In the genomic region with DNA sequence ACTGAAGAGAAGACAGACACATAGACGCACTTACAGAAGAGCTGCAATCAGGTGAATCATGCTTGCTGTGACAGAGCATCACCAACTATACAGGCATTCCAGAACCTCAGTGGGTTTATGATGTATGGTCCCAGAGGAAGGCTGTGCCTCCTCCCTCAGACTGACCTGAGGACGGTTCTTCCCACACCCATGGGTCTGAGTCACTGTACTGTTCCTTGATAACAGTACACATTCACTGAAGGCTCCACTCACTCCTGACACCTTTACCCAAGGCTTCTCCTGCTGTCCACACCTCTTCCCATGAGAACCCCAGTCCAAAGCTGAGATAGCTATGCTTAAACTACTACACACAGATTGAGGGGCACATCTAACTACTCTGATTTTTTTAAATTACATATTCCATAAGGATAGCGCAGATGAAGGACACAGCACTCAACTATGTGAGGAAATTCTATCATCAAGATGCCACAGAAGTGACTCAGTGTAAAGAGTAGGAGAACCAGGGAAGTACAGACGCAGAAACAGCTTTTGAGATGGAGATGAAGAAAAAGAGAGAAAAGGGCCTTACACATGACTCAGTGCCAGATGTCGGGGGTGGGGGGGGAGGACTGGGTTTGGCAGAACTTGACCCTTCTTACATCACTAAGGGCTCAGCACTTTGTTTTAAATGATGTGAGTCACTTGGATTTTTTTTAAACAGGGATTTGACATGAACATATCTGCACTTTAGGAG, we compare ENCODE assay signal across 19 mouse cellular contexts.
DNase-seq lines count a peak whose midpoint lies in the region; ATAC-seq and TF ChIP-seq lines count a peak whose summit lies in the region.
"Had no signal": no experiment of that assay in that cellular context is flagged by ENCODE, and none has a peak within 500 bp of the region (broad histone marks: within the 10 kb centered on the region; RNA-seq: fewer than 3 reads in every experiment).

No protein-coding gene starts in this region.

- no peak overlapping the region for H3K4me3 ChIP-seq in heart, embryonic 12.5 days
- no peak overlapping the region for H3K4me3 ChIP-seq in stomach, postnatal 0 days (ENCODE audit: low read depth, low read length)
- H3K4me3 ChIP-seq: embryonic facial prominence, embryonic 12.5 days; limb, embryonic 13.5 days; midbrain, embryonic 15.5 days had no signal

- no peaks in the 10 kb centered on the region for H3K36me3 ChIP-seq in heart, embryonic 12.5 days
- no peaks in the 10 kb centered on the region for H3K36me3 ChIP-seq in stomach, postnatal 0 days (ENCODE audit: control insufficient read depth, insufficient read depth, low read length)
- H3K36me3 ChIP-seq: embryonic facial prominence, embryonic 12.5 days; G1E; limb, embryonic 13.5 days; midbrain, embryonic 15.5 days had no signal

- H3K9ac ChIP-seq in heart, embryonic 12.5 days = no peak overlapping the region
- no peak overlapping the region for H3K9ac ChIP-seq in stomach, postnatal 0 days (ENCODE audit: low read length)
- H3K9ac ChIP-seq: embryonic facial prominence, embryonic 12.5 days; limb, embryonic 13.5 days; liver, embryonic 14.5 days; midbrain, embryonic 15.5 days had no signal

- no peak overlapping the region for H3K4me2 ChIP-seq in heart, embryonic 12.5 days
- no peak overlapping the region for H3K4me2 ChIP-seq in stomach, postnatal 0 days (replicated peaks; ENCODE audit: low read depth)
- H3K4me2 ChIP-seq: embryonic facial prominence, embryonic 12.5 days; limb, embryonic 13.5 days; midbrain, embryonic 15.5 days had no signal

- H3K4me1 ChIP-seq in heart, embryonic 12.5 days (replicated peaks) = peaks cover 16% of the 10 kb centered on the region
- H3K4me1 ChIP-seq in stomach, postnatal 0 days (replicated peaks; ENCODE audit: control insufficient read depth, insufficient read depth) = no peaks in the 10 kb centered on the region
- H3K4me1 ChIP-seq: embryonic facial prominence, embryonic 12.5 days; limb, embryonic 13.5 days; midbrain, embryonic 15.5 days had no signal

- no peak for TF ChIP-seq EP300 in stomach, postnatal 0 days (optimal IDR thresholded peaks at IDR 0.05)

- peak; percentile 25; the same call in 1 of the 2 replicates for ATAC-seq in heart, embryonic 12.5 days (ENCODE audit: insufficient number of reproducible peaks, low FRiP score)
- ATAC-seq in stomach, postnatal 0 days (ENCODE audit: low FRiP score, low TSS enrichment) = no peak; the same call in 1 of the 2 replicates
- ATAC-seq: CD4-positive, CD25-positive, alpha-beta regulatory T cell, adult 4 months; hindbrain, embryonic 16.5 days; intestine, postnatal 0 days; midbrain, embryonic 15.5 days had no signal

- H3K27ac ChIP-seq in heart, embryonic 12.5 days (ENCODE audit: poor library complexity, severe bottlenecking) = no peak overlapping the region
- no peak overlapping the region for H3K27ac ChIP-seq in stomach, postnatal 0 days (replicated peaks)
- H3K27ac ChIP-seq: embryonic facial prominence, embryonic 12.5 days; kidney, postnatal 0 days; limb, embryonic 13.5 days; liver, embryonic 14.5 days; midbrain, embryonic 15.5 days had no signal

- H3K9me3 ChIP-seq in heart, embryonic 12.5 days (replicated peaks) = no peaks in the 10 kb centered on the region
- H3K9me3 ChIP-seq in stomach, postnatal 0 days (ENCODE audit: control insufficient read depth, low read length) = no peaks in the 10 kb centered on the region
- H3K9me3 ChIP-seq: embryonic facial prominence, embryonic 12.5 days; G1E; limb, embryonic 13.5 days; midbrain, embryonic 15.5 days had no signal

- WGBS in heart, embryonic 12.5 days = 46% methylated on average over 5 of the region's 5 CpGs
- WGBS in stomach, postnatal 0 days = 53% methylated on average over 5 of the region's 5 CpGs

- H3K27me3 ChIP-seq in heart, embryonic 12.5 days (replicated peaks) = no peaks in the 10 kb centered on the region
- no peaks in the 10 kb centered on the region for H3K27me3 ChIP-seq in stomach, postnatal 0 days (ENCODE audit: control insufficient read depth, insufficient read depth, low read length)
- H3K27me3 ChIP-seq: embryonic facial prominence, embryonic 12.5 days; limb, embryonic 13.5 days; midbrain, embryonic 15.5 days had no signal

- TF ChIP-seq CTCF in stomach, postnatal 0 days (IDR thresholded peaks at IDR 0.05; ENCODE audit: low read depth) = no peak

- DNase-seq in heart, adult 8-10 months (ENCODE audit: low spot score) = no peak
- DNase-seq in right cerebral cortex, adult 18-20 months = peak; percentile 31
- no peak for DNase-seq in right cerebral cortex, postnatal 14 days
- DNase-seq in adipocyte (ENCODE audit: low spot score) = peak; percentile 42
- peak; percentile 17 for DNase-seq in stomach, postnatal 0 days (ENCODE audit: low spot score)
- no peak for DNase-seq in gastrocnemius, adult 18-20 months (ENCODE audit: low spot score)
- DNase-seq: adrenal gland, postnatal 14 days; cerebellum, adult 2 months; heart, postnatal 14 days had no signal

Comparison
In these comparisons a context has a peak if more than half of its experiments do, and no peak if none do; other contexts are left out.
1. DNase-seq: peak in right cerebral cortex, adult 18-20 months (single experiment), adipocyte (single experiment) and stomach, postnatal 0 days (single experiment); none in heart, adult 8-10 months (single experiment), right cerebral cortex, postnatal 14 days (single experiment) and gastrocnemius, adult 18-20 months (single experiment).